Mouse (Mus musculus) midbrain, embryonic 16.5 days (tissue): Measurements from ENCODE around the gene Vars2. TPM values are rescaled to one million over a fixed set of nuclear protein-coding genes. Genes with fewer than 3 reads are reported as not detected.

Source experiments
- ATAC-seq: fragments of 200-750 bp; cut with Nextera tagmentation; 2 replicates; pipeline ENCODE4 v1.8.0; 2017; ENCODE audit warnings: moderate TSS enrichment
- H3K27ac ChIP-seq: fragments of 300-500 bp; sonication (generic); 2 replicates; pipeline ENCODE4 v1.5.1; 2014; ENCODE audit warnings: mild to moderate bottlenecking, low read length, mixed read lengths
- H3K27me3 ChIP-seq: fragments of 300-500 bp; sonication (generic); 2 replicates; pipeline ENCODE4 v1.6.1; 2014; ENCODE audit warnings: low read depth, low read length, mixed read lengths; ENCODE audit not compliant: control insufficient read depth, insufficient read depth
- H3K36me3 ChIP-seq: fragments of 300-500 bp; sonication (generic); 2 replicates; pipeline ENCODE4 v1.6.1; 2014; ENCODE audit warnings: mild to moderate bottlenecking, low read length, moderate library complexity, mixed read lengths; ENCODE audit not compliant: control insufficient read depth, insufficient read depth
- H3K4me1 ChIP-seq: fragments of 300-500 bp; sonication (generic); 2 replicates; pipeline ENCODE4 v1.6.1; 2014; ENCODE audit warnings: mild to moderate bottlenecking, low read length, mixed read lengths; ENCODE audit not compliant: control insufficient read depth, insufficient read depth
- H3K4me2 ChIP-seq: fragments of 300-500 bp; sonication (generic); 2 replicates; pipeline ENCODE4 v1.6.1; 2014; ENCODE audit warnings: mild to moderate bottlenecking, low read length, mixed read lengths
- H3K4me3 ChIP-seq: fragments of 300-500 bp; sonication (generic); 2 replicates; pipeline ENCODE4 v1.5.1; 2014; ENCODE audit warnings: low read depth, mild to moderate bottlenecking, low read length, moderate library complexity, mixed read lengths
- H3K9ac ChIP-seq: fragments of 300-500 bp; sonication (generic); 2 replicates; pipeline ENCODE4 v1.6.1; 2014; ENCODE audit warnings: low read depth, low read length, mixed read lengths
- H3K9me3 ChIP-seq: fragments of 300-500 bp; sonication (generic); replicated peaks from 2 replicates; pipeline ENCODE4 v1.6.1; 2014; ENCODE audit warnings: mild to moderate bottlenecking, low read length, mixed read lengths; ENCODE audit not compliant: control insufficient read depth, poor library complexity, severe bottlenecking
- WGBS: fragments of 180-500 bp; shearing (Covaris S2); extraction: QIAGEN DNeasy Blood & Tissue Kit; methylation state at CpG from one replicate; pipeline ENCODE4 v1.1.7; 2014; 5-methylcytosine and 5-hydroxymethylcytosine counted together
- polyA plus RNA-seq: library from polyadenylated mRNA; unstranded; fragments of >200 nt; fragmentation: Nextera tagmentation; extraction: Ambion mirVana; gene quantifications from 2 replicates; pipeline ENCODE4 v1.2.1, GENCODE M21; 2015

Vars2 gene
- polyA plus RNA-seq, 1 experiment from 2014 or later: 15.1 TPM

DNA sequence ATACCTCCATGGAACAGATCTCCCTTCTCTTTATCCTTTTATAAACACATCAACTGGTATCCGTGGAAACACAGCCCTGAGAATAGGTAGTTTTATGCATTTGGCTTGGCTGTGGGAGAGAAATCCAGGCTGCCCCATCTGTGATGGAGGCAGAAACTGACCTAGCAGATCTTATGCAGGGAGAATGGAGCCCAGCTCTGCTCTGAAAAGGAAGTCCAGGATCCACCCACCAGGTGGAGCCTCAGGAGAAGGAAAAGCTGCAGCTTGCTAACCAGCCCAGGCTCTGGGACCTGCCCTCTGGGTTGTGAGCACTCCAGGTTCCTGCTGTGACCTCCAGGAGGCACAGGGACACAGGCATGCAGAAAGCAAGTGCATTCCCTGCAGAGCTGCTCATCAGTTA, 33.4 kb downstream of the Vars2 start:
- ATAC-seq: no peak
- Histone ChIP-seq H3K4me3 (no peak overlapping the region), H3K27ac (no peak overlapping the region), H3K4me1 (no peaks in the 10 kb centered on the region), H3K4me2 (no peak overlapping the region), H3K36me3 (no peaks in the 10 kb centered on the region), H3K9ac (no peak overlapping the region), H3K27me3 (no peaks in the 10 kb centered on the region), H3K9me3 (no peaks in the 10 kb centered on the region)
- 14% methylated on average over 1 of the region's 1 CpGs for WGBS

DNA sequence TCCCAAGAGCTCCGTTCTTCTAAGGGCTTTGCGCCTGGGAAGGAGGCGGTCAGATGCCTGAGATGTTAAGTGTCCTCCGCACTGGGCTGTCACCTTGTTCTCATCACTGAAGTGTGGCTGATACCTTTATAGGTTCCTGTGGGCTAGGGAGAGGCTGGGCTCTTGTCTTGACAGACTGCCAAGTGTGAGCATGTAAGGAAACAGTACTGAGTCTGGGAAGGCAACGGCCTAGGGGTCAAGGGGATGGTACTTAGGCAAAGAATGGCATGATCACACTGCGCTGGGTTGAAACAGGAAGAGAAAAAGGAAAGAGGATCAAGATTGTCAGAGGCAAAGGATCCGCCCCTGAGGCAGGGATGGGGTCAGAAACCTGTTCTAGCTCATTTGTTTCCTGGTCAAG, 40.9 kb downstream of the Vars2 start, which contains the start of gene Gm9573:
Gene Gm9573, minus strand, starts transcription at position 101 of the 400 bp plus-strand sequence.
- 91% methylated on average over 7 of the region's 7 CpGs for WGBS
- Histone ChIP-seq H3K4me2 (no peak within 1 kb of the TSS), H3K27me3 (no peaks in the 10 kb centered on the region), H3K4me1 (no peaks in the 10 kb centered on the region), H3K4me3 (no peak within 1 kb of the TSS), H3K27ac (no peak within 1 kb of the TSS), H3K9ac (no peak within 1 kb of the TSS), H3K36me3 (no peaks in the 10 kb centered on the region), H3K9me3 (no peaks in the 10 kb centered on the region)
- no peak for ATAC-seq

DNA sequence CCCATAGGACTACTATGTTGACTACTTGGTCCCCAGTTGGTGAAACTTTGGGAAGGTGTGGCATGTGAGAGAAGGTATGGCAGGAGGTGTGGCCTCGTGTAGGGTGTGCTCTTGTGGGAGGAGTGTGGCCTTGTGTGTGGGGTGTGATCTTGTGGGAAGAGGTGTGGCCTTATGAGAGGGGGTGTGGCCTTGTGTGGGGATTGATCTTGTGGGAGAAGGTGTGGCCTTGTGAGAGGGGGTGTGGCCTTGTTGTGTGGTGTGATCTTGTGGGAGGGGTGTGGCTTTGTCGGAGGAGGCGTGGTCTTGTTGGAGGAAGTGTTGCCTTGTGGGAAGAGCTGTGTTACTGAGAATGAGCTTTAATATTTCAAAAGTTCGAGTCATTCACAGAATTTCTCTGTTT, 50.3 kb downstream of the Vars2 start:
- H3K9ac ChIP-seq: no peak overlapping the region
- 89% methylated on average over 4 of the region's 4 CpGs for WGBS
- H3K27ac ChIP-seq: no peak overlapping the region
- H3K27me3 ChIP-seq: no peaks in the 10 kb centered on the region
- ATAC-seq: no peak
- no peaks in the 10 kb centered on the region for H3K4me1 ChIP-seq
- no peak overlapping the region for H3K4me3 ChIP-seq
- no peaks in the 10 kb centered on the region for H3K36me3 ChIP-seq
- no peaks in the 10 kb centered on the region for H3K9me3 ChIP-seq
- no peak overlapping the region for H3K4me2 ChIP-seq

Other genes starting within 250 kb of the Vars2 start
- 1.1 and 1.3 TPM in 2 replicates for gene H2-Q6, start 242.7 kb downstream of the Vars2 start, polyA plus RNA-seq
- gene H2-Q7, start 228.4 kb downstream of the Vars2 start, polyA plus RNA-seq: 3.8 and 4.6 TPM in 2 replicates
- 0.30 and 0.31 TPM in 2 replicates for gene H2-Q10, start 197.5 kb downstream of the Vars2 start, polyA plus RNA-seq
- gene Pou5f1, start 161.6 kb downstream of the Vars2 start, polyA plus RNA-seq: 0.37 TPM in 1 of 2 replicates, not detected in the other
- 8.5 and 9.4 TPM in 2 replicates for gene Tcf19, start 150.8 kb downstream of the Vars2 start, polyA plus RNA-seq
- gene Cchcr1, start 150.5 kb downstream of the Vars2 start, polyA plus RNA-seq: 3.7 and 4.0 TPM in 2 replicates
- gene Psors1c2, start 134.4 kb downstream of the Vars2 start, polyA plus RNA-seq: 0.60 and 0.68 TPM in 2 replicates
- gene Cdsn, start 115.5 kb downstream of the Vars2 start, polyA plus RNA-seq: 0.07 and 0.09 TPM in 2 replicates
- gene 2300002M23Rik, start 100.1 kb downstream of the Vars2 start, polyA plus RNA-seq: not detected in 2 replicates
- not detected in 2 replicates for gene Sfta2, start 66.0 kb downstream of the Vars2 start, polyA plus RNA-seq
- gene Gm9573, start 41.0 kb downstream of the Vars2 start, polyA plus RNA-seq: not detected in 2 replicates
- 0.07 and 0.14 TPM in 2 replicates for gene Mucl3, start 23.9 kb downstream of the Vars2 start, polyA plus RNA-seq
- gene Gtf2h4, start 6.1 kb upstream of the Vars2 start, polyA plus RNA-seq: 26.5 and 27.3 TPM in 2 replicates
- 87.8 and 103 TPM in 2 replicates for gene Ddr1, start 37.0 kb upstream of the Vars2 start, polyA plus RNA-seq
- gene Ier3, start 154.1 kb upstream of the Vars2 start, polyA plus RNA-seq: 8.9 and 10.5 TPM in 2 replicates
- 102 and 104 TPM in 2 replicates for gene Flot1, start 155.6 kb upstream of the Vars2 start, polyA plus RNA-seq
- 1,852 and 1,913 TPM in 2 replicates for gene Tubb5, start 170.7 kb upstream of the Vars2 start, polyA plus RNA-seq
- gene Mdc1, start 173.9 kb upstream of the Vars2 start, polyA plus RNA-seq: 8.6 and 10.3 TPM in 2 replicates
- gene Nrm, start 193.7 kb upstream of the Vars2 start, polyA plus RNA-seq: 13.5 and 14.6 TPM in 2 replicates
- 18.4 and 18.8 TPM in 2 replicates for gene Ppp1r18, start 198.0 kb upstream of the Vars2 start, polyA plus RNA-seq
- gene Dhx16, start 212.2 kb upstream of the Vars2 start, polyA plus RNA-seq: 28.4 and 30.5 TPM in 2 replicates
- gene 2310061I04Rik, start 229.8 kb upstream of the Vars2 start, polyA plus RNA-seq: 63.9 and 76.4 TPM in 2 replicates
- gene Atat1, start 242.5 kb upstream of the Vars2 start, polyA plus RNA-seq: 455 and 465 TPM in 2 replicates
- gene Mrps18b, start 248.8 kb upstream of the Vars2 start, polyA plus RNA-seq: 46.9 and 54.4 TPM in 2 replicates
- gene Ppp1r10, start 248.8 kb upstream of the Vars2 start, polyA plus RNA-seq: 38.9 and 43.0 TPM in 2 replicates